Mouse (Mus musculus) thymus, postnatal 10 days (tissue): Measurements from ENCODE around the gene 4930415O20Rik.

Experiments used
- DNase-seq, 2 experiments: peaks; one replicate each; pipeline ENCODE4 v3.0.0; 2021; ENCODE audit warnings: low spot score in 2 of 2

The 4930415O20Rik gene

GRCm38 (mm10) chr15:98570873-98571538 is at the start of gene 4930415O20Rik, which contains the start of gene Ccnt1:
Gene 4930415O20Rik (plus strand): TSS chr15:98571004.
Gene Ccnt1 (minus strand): TSS chr15:98570923.
- no peak for DNase-seq

GRCm38 (mm10) chr15:98521245-98521644 is 49.6 kb upstream of the 4930415O20Rik start:
- no peak for DNase-seq

- DNase-seq: no peak
These were observed 44.7 kb upstream of the 4930415O20Rik start for GRCm38 (mm10) chr15:98526057-98526456.

- DNase-seq: no peak
These were observed 43.6 kb upstream of the 4930415O20Rik start for GRCm38 (mm10) chr15:98527056-98527771.

- DNase-seq: no peak
These were observed 42.7 kb upstream of the 4930415O20Rik start for GRCm38 (mm10) chr15:98528066-98528563.

- DNase-seq: no peak
These were observed 38.5 kb upstream of the 4930415O20Rik start for GRCm38 (mm10) chr15:98532281-98532680.

GRCm38 (mm10) chr15:98533035-98533531 is 37.7 kb upstream of the 4930415O20Rik start:
- DNase-seq: no peak

GRCm38 (mm10) chr15:98533881-98534627 is 36.8 kb upstream of the 4930415O20Rik start, which contains the start of gene Kansl2:
Gene Kansl2 (minus strand): TSS chr15:98534264.
- DNase-seq: peak; percentile 97 to 99

GRCm38 (mm10) chr15:98535921-98536320 is 34.9 kb upstream of the 4930415O20Rik start:
- no peak for DNase-seq

- DNase-seq: no peak
These were observed 33.8 kb upstream of the 4930415O20Rik start for GRCm38 (mm10) chr15:98536828-98537510.

- no peak for DNase-seq
These were observed 32.9 kb upstream of the 4930415O20Rik start for GRCm38 (mm10) chr15:98537923-98538322.

GRCm38 (mm10) chr15:98541064-98541463 is 29.7 kb upstream of the 4930415O20Rik start:
- no peak for DNase-seq

- DNase-seq: no peak
These were observed 27.5 kb upstream of the 4930415O20Rik start for GRCm38 (mm10) chr15:98543341-98543740.

GRCm38 (mm10) chr15:98545151-98545550 is 25.7 kb upstream of the 4930415O20Rik start:
- no peak for DNase-seq

- no peak for DNase-seq
These were observed 24.0 kb upstream of the 4930415O20Rik start for GRCm38 (mm10) chr15:98546843-98547242.

GRCm38 (mm10) chr15:98552758-98553157 is 18.0 kb upstream of the 4930415O20Rik start:
- no peak for DNase-seq

- no peak for DNase-seq
These were observed 14.9 kb upstream of the 4930415O20Rik start for GRCm38 (mm10) chr15:98555881-98556280.

GRCm38 (mm10) chr15:98557186-98557585 is 13.6 kb upstream of the 4930415O20Rik start:
- no peak for DNase-seq

- DNase-seq: no peak
These were observed 3.9 kb upstream of the 4930415O20Rik start for GRCm38 (mm10) chr15:98566973-98567277.

GRCm38 (mm10) chr15:98567278-98568134 is 3.3 kb upstream of the 4930415O20Rik start:
- peak; percentile 99 for DNase-seq
